Mouse (Mus musculus) 3T3-L1 (cell line): ENCODE data around the gene Ggn.
"Not testable (repeated sequence)": the region's sequence is repeated elsewhere in the genome, so short reads cannot be mapped to it uniquely, and the experiment has no call there.

ENCODE experiments used
- DNase-seq: peaks from one replicate; pipeline ENCODE4 v3.0.0-alpha.2; 2015; ENCODE audit warnings: low read depth, low spot score

Ggn gene

GRCm38 (mm10) chr7:29170066-29170754 lies at the start of gene Ggn, which contains the start of gene Spred3:
Ggn (plus strand) TSS chr7:29170210.
Spred3 (minus strand) TSS chr7:29170411.
- DNase-seq, result peak; percentile 88

- no peak for DNase-seq
Measured at GRCm38 (mm10) chr7:29122821-29123220, 47.2 kb upstream of the Ggn start.

- no peak for DNase-seq
Measured at GRCm38 (mm10) chr7:29123531-29124358, 46.3 kb upstream of the Ggn start.

- peak; percentile 7 for DNase-seq
Measured at GRCm38 (mm10) chr7:29124970-29125369, 45.0 kb upstream of the Ggn start, which contains the start of gene Ryr1. Ryr1 (minus strand) TSS chr7:29125179.

GRCm38 (mm10) chr7:29126173-29126915 lies 43.7 kb upstream of the Ggn start:
- peak; percentile 57 for DNase-seq

GRCm38 (mm10) chr7:29128725-29129124 lies 41.3 kb upstream of the Ggn start:
- DNase-seq, result peak; percentile 44

GRCm38 (mm10) chr7:29134230-29134629 lies 35.8 kb upstream of the Ggn start:
- no peak for DNase-seq

- no peak for DNase-seq
Measured at GRCm38 (mm10) chr7:29134693-29135386, 35.2 kb upstream of the Ggn start, which contains the start of gene Rasgrp4. Rasgrp4 (plus strand) TSS chr7:29134851.

- no peak for DNase-seq
Measured at GRCm38 (mm10) chr7:29137429-29137828, 32.6 kb upstream of the Ggn start.

- not testable (repeated sequence) for DNase-seq
Measured at GRCm38 (mm10) chr7:29139237-29139636, 30.8 kb upstream of the Ggn start.

- no peak for DNase-seq
Measured at GRCm38 (mm10) chr7:29141416-29141815, 28.6 kb upstream of the Ggn start.

GRCm38 (mm10) chr7:29144006-29144405 lies 26.0 kb upstream of the Ggn start:
- DNase-seq, result peak; percentile 35

- DNase-seq, result no peak
Measured at GRCm38 (mm10) chr7:29146625-29147367, 23.2 kb upstream of the Ggn start.

GRCm38 (mm10) chr7:29148771-29149170 lies 21.2 kb upstream of the Ggn start:
- no peak for DNase-seq

GRCm38 (mm10) chr7:29151486-29151885 lies 18.5 kb upstream of the Ggn start:
- no peak for DNase-seq

- DNase-seq, result no peak
Measured at GRCm38 (mm10) chr7:29154018-29154720, 15.8 kb upstream of the Ggn start.

GRCm38 (mm10) chr7:29155196-29155837 lies 14.7 kb upstream of the Ggn start:
- DNase-seq, result peak; percentile 76

GRCm38 (mm10) chr7:29155838-29156782 lies 13.9 kb upstream of the Ggn start, which contains the start of gene Fam98c:
Fam98c (minus strand) TSS chr7:29156234.
- peak; percentile 73 for DNase-seq
